Mouse (Mus musculus): ENCODE data around the gene Ccr10.

DNA sequence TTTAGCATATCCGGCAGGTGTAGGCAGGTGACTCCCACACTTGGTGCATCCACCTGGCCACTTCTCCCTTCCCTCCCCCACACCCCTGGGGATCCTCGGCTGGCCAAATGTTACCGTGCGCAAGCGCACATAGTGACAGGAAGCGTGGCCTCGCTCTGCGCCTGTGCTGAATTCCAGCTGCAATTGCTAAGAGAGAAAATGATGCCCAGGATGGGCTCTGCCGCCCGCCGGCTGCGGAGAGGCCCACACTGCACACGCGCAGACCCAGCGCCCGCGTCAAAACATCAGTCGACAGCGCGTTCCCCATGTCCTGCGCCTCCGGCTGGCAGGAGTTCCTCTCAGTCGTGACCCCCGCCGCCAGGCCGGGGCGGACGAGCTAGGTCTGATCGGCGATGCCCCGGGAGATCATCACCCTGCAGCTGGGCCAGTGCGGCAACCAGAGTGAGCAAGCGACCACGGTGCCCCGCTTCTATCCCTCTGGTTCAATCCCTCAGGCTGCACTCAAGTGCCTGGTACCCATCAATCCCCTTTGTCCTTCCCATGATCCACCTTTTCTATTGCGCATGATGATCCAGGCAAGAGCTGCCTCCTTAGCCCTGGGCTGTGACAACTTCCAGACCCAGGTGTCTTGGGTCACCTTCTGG, 19.4 kb downstream of the Ccr10 start, which contains the start of gene Tubg2:
- TF ChIP-seq CTCF (conservative IDR thresholded peaks at IDR 0.05; ENCODE audit: low read length) (no peak), NANOG (IDR thresholded peaks at IDR 0.05; ENCODE audit: borderline replicate concordance, low read length) (no peak)

Data from E14TG2a.4 (cell line).